Mouse (Mus musculus) kidney, postnatal 0 days (tissue): ENCODE measurements around the gene Tmcc1. TPM values are rescaled to one million over a fixed set of nuclear protein-coding genes. Genes with fewer than 3 reads are reported as not detected.

Experiments
- ATAC-seq: fragments of 200-750 bp; cut with Nextera tagmentation; replicated peaks from 2 replicates; pipeline ENCODE4 v1.8.0; 2017; ENCODE audit warnings: low read depth, moderate number of reproducible peaks, moderate TSS enrichment, moderate library complexity; ENCODE audit not compliant: low FRiP score
- DNase-seq: peaks from one replicate; pipeline ENCODE4 v3.0.0-alpha.2; 2016; ENCODE audit warnings: low spot score
- H3K27ac ChIP-seq: fragments of 300-500 bp; sonication (generic); 2 replicates; pipeline ENCODE4 v1.5.1; 2014; ENCODE audit warnings: mild to moderate bottlenecking
- H3K27me3 ChIP-seq: fragments of 300-500 bp; sonication (generic); 2 replicates; pipeline ENCODE4 v1.6.1; 2014; ENCODE audit warnings: low read length, mixed read lengths; ENCODE audit not compliant: insufficient read depth
- H3K36me3 ChIP-seq: fragments of 300-500 bp; sonication (generic); 2 replicates; pipeline ENCODE4 v1.6.1; 2014; ENCODE audit warnings: low read length, mixed read lengths; ENCODE audit not compliant: insufficient read depth
- H3K4me1 ChIP-seq: fragments of 300-500 bp; sonication (generic); replicated peaks from 2 replicates; pipeline ENCODE4 v1.6.1; 2014; ENCODE audit warnings: antibody characterized with exemption, low read length, mixed read lengths; ENCODE audit not compliant: insufficient read depth
- H3K4me2 ChIP-seq: fragments of 300-500 bp; sonication (generic); 2 replicates; pipeline ENCODE4 v1.6.1; 2014; ENCODE audit warnings: mild to moderate bottlenecking, low read length, moderate library complexity, mixed read lengths
- H3K4me3 ChIP-seq: fragments of 300-500 bp; sonication (generic); replicated peaks from 2 replicates; pipeline ENCODE4 v1.5.1; 2014; ENCODE audit warnings: low read depth, low read length
- H3K9ac ChIP-seq: fragments of 300-500 bp; sonication (generic); 2 replicates; pipeline ENCODE4 v1.6.1; 2014; ENCODE audit warnings: low read depth, low read length
- H3K9me3 ChIP-seq: fragments of 300-500 bp; sonication (generic); replicated peaks from 2 replicates; pipeline ENCODE4 v1.6.1; 2016; ENCODE audit warnings: low read length, inconsistent platforms, mixed read lengths
- CTCF ChIP-seq: IDR thresholded peaks from 2 replicates; pipeline ENCODE4 v1.5.1; 2016; ENCODE audit warnings: antibody characterized with exemption, low read depth, mild to moderate bottlenecking, moderate library complexity
- WGBS: fragments of 180-500 bp; shearing (Covaris S2); extraction: QIAGEN DNeasy Blood & Tissue Kit; methylation state at CpG from one replicate; pipeline ENCODE4 v1.1.7; 2014; 5-methylcytosine and 5-hydroxymethylcytosine counted together
- polyA plus RNA-seq: library from polyadenylated mRNA; unstranded; fragments of >200 nt; fragmentation: Nextera tagmentation; extraction: Ambion mirVana; gene quantifications from 2 replicates; pipeline ENCODE4 v1.2.1, GENCODE M21; 2015

Gene Tmcc1
- polyA plus RNA-seq, 1 experiment from 2014 or later: 6.9 TPM

DNA sequence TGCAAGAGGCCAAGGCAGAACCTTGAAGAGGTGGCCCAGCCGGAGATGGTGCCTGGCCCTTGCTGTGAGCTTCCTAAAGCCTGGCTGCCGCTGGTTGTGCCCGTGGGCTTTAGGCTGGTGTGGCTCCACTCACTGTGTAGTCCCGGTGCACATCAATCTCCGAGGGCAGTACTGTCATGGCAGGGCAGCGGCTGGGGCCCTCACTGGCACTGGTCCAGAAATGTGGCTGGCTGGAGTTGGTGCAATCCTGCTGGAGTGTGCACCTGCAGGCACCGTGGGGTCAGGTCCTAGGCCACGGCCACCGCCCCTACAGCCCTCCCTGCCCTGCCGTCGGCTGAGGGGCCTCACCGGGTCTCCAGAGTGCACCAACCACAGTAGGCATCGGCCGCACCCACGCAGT lies 215.5 kb downstream of the Tmcc1 start:
- DNase-seq (no peak), ATAC-seq (no peak)
- Histone ChIP-seq H3K36me3 (peaks cover 29% of the 10 kb centered on the region), H3K4me1 (peaks cover 14% of the 10 kb centered on the region), H3K27ac (no peak overlapping the region), H3K4me3 (no peak overlapping the region), H3K4me2 (no peak overlapping the region), H3K9ac (no peak overlapping the region), H3K27me3 (no peaks in the 10 kb centered on the region), H3K9me3 (no peaks in the 10 kb centered on the region)
- no peak for TF ChIP-seq CTCF
- WGBS: 61% methylated on average over 15 of the region's 15 CpGs

DNA sequence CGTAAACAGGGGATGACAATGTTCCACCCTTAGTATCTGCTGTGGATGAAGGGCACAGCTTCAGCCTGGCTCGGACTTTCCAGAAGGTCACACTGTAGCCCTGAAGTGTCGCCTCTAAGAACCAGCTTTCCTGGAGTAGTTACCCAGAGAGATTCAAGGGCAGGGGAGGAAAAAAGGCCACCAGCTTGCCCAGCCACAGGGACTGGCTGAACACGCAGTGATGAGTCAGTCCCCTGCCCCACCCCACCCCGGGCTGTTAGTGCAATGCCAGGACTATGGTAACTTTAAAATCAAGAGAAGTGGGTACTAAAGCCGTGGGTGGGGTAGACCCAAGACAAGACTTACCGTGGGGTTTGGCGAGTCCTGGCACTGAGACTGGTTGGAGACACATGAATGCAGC lies 217.7 kb downstream of the Tmcc1 start:
- DNase-seq (no peak), ATAC-seq (no peak)
- Histone ChIP-seq H3K27me3 (no peaks in the 10 kb centered on the region), H3K4me3 (no peak overlapping the region), H3K4me1 (peaks cover 15% of the 10 kb centered on the region), H3K36me3 (peaks cover 29% of the 10 kb centered on the region), H3K9me3 (no peaks in the 10 kb centered on the region), H3K9ac (no peak overlapping the region), H3K4me2 (no peak overlapping the region), H3K27ac (no peak overlapping the region)
- no peak for TF ChIP-seq CTCF
- 84% methylated on average over 8 of the region's 8 CpGs for WGBS

DNA sequence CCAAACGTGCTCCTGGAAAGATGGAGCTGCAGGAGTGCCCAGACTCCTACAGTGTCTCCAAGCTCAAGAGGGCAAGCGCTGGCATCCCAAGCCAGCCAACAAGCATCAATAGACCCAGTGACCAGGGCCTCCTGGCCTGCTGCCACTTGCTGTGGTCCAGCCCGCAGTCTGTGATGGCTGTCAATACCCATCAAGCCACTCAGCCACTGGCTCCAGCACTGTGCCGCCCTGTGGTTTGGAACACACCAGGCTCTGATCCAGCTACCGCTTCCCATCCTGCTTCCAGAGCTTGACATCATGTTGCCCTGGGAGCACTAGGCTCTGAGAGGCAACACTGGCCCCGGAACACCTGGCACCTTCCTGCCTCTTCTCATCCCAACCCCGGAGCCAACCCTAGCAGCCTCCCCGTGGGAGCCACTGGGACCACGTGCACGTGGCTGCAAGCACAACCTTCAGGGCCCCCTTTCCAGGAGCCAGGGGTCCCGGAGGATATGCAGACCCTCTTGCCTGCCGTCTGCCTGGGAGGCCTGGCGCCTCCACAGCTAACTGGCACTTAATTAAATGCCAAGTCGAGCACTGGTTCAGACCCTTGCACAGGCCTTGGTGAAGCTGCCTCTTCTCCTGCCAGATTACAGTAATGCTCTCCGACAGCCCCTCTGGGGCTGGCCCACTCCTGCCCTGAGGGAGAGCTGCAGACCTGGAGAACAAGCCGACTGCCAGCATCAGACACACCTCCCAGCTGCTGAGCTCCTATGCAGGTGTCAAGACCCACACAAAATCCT lies 219.2 kb downstream of the Tmcc1 start:
- Histone ChIP-seq H3K4me2 (no peak overlapping the region), H3K4me3 (no peak overlapping the region), H3K9ac (no peak overlapping the region), H3K27me3 (no peaks in the 10 kb centered on the region), H3K27ac (no peak overlapping the region), H3K36me3 (peaks cover 35% of the 10 kb centered on the region), H3K9me3 (no peaks in the 10 kb centered on the region), H3K4me1 (peaks cover 15% of the 10 kb centered on the region)
- TF ChIP-seq CTCF: no peak
- WGBS: 74% methylated on average over 16 of the region's 16 CpGs
- DNase-seq: no peak
- ATAC-seq: no peak; the same call in 1 of the 2 replicates

DNA sequence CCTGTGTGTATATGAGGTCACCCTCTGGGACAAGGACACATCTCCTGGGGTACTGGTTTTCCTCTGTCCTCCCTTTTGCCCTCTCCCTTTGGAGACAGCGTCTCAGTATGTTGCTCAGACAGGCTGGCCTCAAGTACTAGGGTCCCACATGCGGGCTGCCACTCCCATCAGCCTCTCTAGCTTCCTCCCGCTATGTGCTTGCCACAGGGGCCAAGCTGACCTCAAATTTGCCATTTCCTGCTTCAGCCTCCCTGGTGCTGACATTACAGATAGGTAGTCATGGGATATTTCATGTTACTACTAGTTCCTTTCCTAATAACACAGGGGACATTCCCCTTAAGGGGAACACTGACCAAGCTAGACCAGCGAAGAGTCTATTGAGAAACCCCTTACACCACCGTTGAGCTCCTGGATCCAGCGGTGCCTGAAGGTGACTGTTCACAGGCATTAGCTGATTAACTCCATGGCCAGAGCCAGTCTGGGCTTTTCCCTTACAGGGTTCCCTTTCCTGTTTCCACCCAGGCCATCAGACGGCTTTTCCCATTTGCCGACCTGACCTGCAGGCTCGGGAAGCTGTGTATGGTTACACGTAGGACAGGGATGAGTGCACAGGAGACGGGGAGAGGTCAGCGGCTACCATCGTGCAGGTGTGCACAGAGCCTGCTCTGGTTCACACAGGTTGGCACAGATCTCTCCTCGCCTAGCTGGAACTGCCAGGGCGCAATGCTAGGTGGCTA lies 220.0 kb downstream of the Tmcc1 start:
- no peak for ATAC-seq
- Histone ChIP-seq H3K9ac (no peak overlapping the region), H3K9me3 (no peaks in the 10 kb centered on the region), H3K36me3 (peaks cover 35% of the 10 kb centered on the region), H3K4me1 (peaks cover 15% of the 10 kb centered on the region), H3K4me3 (no peak overlapping the region), H3K27ac (no peak overlapping the region), H3K4me2 (no peak overlapping the region), H3K27me3 (no peaks in the 10 kb centered on the region)
- no peak for TF ChIP-seq CTCF
- WGBS: 60% methylated on average over 15 of the region's 15 CpGs
- DNase-seq: no peak

DNA sequence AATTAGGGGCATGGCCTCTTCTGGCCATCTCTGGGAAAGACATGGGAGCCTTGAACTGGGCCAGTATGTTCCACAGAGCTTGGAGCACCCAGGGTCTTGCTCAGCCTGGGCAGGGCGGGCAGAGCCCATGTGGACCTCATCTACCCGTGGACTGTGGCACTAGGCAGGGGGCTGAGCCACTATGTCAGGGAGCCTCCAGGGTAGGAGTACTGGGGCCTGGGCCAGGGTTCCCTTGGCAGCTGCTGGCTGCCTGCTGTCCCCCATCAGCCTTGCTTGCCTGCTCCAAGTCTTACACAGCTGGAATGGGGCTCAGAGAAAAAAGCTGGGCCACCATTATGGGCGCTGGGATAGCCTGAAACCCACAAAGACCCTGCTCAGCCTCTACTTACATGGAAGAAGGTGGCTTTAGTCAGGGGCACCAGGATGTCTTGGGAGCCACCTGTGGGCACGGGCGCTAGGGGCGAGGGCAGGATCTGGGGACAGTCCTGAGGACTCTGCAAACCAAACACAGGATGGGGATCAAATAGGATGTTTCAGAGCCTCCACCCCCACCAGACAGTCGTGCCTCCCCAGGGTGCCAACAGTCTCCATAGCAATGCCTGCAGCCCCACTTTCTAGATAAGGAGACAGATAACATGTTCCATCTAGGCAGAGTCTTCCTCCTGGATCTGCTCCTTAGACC lies 221.1 kb downstream of the Tmcc1 start:
- DNase-seq (no peak), ATAC-seq (no peak)
- Histone ChIP-seq H3K27ac (no peak overlapping the region), H3K27me3 (no peaks in the 10 kb centered on the region), H3K4me1 (peaks cover 15% of the 10 kb centered on the region), H3K4me2 (no peak overlapping the region), H3K36me3 (peaks cover 40% of the 10 kb centered on the region), H3K4me3 (no peak overlapping the region), H3K9me3 (no peaks in the 10 kb centered on the region), H3K9ac (no peak overlapping the region)
- no peak for TF ChIP-seq CTCF
- WGBS: 78% methylated on average over 7 of the region's 7 CpGs
